Mouse (Mus musculus) small intestine, adult 2 months (tissue): ENCODE measurements around the gene Rptor.

ENCODE experiments used
- CTCF ChIP-seq: fragments of 200-500 bp; IDR thresholded peaks from 2 replicates; pipeline ENCODE4 v1.5.1; 2012; ENCODE audit warnings: low read depth, mild to moderate bottlenecking, control low read depth, inconsistent platforms, low read length, moderate library complexity, mixed read lengths; ENCODE audit not compliant: insufficient replicate concordance, insufficient read length; ENCODE audit errors: extremely low read depth
- POLR2A ChIP-seq: fragments of 200-500 bp; IDR thresholded peaks from 2 replicates; pipeline ENCODE4 v1.6.1; 2012; ENCODE audit warnings: low read depth, mild to moderate bottlenecking, control low read depth, inconsistent platforms, low read length, moderate library complexity

DNA sequence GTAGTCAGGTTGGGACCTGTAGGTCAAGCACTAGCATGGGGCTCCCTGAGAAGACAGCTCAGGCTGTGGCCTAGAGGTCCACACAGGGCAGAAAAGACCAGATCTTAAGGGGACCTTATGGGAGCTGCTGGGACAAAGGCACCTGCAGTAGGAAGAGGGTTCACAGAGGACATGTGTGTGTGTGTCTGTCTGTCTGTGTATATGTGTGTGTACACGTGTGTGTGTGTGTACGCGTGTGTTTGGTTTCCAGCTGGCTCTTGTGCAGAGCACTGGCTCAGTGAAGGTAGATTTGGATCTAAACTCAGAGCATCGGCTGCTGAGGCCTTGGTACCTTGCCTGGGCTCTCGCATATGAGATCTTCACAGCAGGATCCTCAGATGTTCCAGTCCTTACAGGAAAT, 318.0 kb downstream of the Rptor start:
- no peak for TF ChIP-seq CTCF
- TF ChIP-seq POLR2A: no peak
